Mouse (Mus musculus) megakaryocyte, embryonic 14.5 days (primary cell): ENCODE data around the gene Ptov1.

ENCODE experiments used
- FLI1 ChIP-seq: IDR thresholded peaks from 2 replicates; pipeline ENCODE4 v1.6.1; 2012; ENCODE audit warnings: low read length, inconsistent platforms, mixed read lengths
- GATA1 ChIP-seq: IDR thresholded peaks from 3 replicates; pipeline ENCODE4 v1.6.1; 2012; ENCODE audit warnings: mixed read lengths, low read length, inconsistent platforms, borderline replicate concordance

DNA sequence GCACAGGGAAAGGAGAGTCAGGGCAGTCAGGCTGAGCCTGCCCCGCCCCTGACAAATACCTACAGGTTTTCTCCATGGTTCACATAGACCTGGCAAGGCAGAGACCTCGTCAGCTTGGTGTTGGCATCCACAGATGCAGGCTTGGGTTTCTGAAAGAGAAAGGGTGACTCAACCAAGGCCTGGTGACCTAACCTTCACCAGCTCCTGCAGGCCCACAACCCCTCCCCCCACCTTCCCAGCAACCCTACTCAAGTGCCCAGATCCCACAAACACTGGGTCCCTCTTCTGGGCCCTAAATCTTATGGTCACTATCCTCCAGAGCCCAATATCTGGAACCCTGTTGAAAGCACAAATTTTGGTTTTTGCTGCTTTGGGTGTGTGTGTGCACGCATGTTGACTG, 13.4 kb upstream of the Ptov1 start:
- TF ChIP-seq GATA1 (no peak), FLI1 (no peak)
